Mouse (Mus musculus): Measurements from ENCODE around the gene Atp9a. TPM values are rescaled to one million over a fixed set of nuclear protein-coding genes. Genes with fewer than 3 reads are reported as not detected.
"Not testable (repeated sequence)": the region's sequence is repeated elsewhere in the genome, so short reads cannot be mapped to it uniquely, and the experiment has no call there.

Gene Atp9a
- total RNA-seq (2021), result 10 to 100 TPM; 56.8 to 57.7 TPM

DNA sequence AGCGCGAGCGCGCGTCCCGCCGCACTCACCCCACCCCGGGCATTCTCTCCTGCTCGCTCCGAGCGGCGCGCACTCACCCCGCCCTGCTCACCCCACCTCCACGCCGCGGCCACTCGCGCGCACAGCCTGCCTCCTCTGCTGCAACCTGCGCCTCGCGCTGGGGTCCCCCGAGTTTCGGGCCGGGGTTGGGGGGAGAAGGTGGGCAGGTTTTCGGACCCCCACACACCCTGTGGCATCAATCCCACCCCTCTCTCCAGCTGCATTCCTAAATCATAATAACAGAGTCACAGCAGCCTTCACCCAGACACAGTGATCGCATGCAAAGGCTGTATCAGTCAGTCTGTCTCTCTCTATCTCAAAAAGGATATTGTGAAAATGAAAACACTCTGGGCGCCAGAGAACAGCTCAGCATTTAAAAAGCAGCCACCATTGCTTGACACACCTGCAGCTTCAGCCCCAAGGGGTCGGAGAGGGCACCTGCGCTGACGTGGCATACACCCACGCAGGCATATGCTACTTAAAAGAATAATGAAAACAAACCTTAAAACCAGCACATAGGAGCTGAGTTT, at the start of gene Atp9a:
TSS of gene Atp9a (minus strand) at position 351 of the 569 bp plus-strand sequence.
- peak; percentile 67 for DNase-seq

DNA sequence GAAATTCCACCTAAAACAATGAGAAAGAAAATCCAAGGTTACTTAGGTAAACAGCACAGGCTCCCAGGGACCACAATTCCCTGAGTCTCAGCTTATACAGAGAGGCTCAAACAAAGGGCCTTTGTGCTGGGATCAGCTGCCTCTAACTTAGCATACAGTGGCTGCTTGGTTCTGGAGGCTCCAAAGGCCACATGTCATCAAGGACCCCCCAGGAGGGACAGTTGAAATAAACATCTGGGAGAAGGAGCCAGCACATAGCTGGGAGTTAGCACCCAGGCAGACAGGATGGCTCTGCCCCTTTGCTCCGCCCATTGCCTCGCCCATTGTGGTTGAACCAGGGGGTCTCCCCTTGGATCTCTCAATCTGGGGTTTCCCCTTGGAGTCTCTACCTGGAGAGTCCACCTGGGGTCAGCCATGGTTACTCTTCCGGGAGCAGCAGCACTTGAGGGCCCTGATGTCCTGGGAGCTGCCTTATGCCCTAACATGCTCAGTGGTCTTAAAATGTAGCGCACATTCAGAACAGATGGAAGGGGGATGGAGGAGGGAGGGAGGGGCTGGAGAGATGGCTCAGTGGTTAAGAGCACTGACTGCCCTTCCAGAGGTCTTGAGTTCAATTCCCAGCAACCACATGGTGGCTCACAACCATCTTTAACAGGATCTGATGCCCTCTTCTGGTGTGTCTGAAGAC, 49.0 kb upstream of the Atp9a start:
- DNase-seq, result no peak

DNA sequence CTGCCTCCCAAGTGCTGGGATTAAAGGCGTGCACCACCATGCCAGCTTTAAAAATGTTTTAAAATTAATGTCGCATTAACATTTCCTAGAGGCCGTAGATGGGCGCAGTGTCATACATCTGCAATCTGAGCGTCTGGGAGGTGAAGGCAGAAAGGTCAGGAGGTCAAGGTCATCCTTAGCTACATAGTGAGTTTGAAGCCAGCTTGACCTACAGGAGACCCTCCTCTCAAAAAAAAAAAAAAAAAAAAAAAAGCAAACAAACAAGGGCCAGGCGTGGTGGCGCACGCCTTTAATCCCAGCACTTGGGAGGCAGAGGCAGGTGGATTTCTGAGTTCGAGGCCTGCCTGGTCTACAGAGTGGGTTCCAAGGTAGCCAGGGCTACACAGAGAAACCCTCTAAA, 44.0 kb upstream of the Atp9a start:
- no peak for DNase-seq

DNA sequence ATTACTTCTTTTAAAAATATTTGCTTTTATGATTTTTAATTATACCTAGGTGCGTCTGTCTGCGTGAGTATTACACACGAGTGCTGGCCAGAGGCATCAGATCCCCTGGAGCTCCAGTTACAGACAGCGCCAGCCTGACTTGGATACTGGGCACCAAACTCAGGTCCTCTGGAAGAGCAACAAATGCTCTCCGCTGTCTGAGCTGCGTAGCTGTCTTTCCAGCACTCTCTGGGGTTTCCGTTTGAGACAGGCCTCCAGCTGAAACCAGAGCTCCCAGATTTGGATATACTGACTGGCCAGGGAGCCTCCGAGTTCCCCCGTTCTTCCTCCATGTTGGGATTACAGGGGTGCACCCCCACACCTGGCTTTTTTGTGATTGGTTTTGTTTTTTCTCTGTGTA, 38.4 kb upstream of the Atp9a start:
- DNase-seq, result no peak

DNA sequence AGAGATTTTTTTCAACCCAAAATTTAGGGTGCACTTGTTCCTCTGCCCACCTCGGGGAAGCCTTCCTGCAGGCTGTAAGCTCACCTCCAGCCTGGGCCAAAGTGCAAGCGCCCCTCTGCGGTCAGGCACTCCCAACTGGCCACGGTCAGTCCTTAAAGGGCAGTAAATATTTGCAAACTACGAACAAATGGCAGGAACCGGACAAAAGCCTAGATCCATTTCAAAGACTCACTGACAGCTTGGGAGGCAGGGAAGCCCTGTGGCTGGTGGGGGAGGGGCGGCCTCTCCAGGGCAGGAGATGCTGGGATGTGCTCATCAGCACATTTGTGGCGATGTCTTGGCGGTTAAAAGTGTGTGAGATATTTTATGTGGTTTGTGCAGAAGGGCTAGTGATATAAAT, 37.8 kb upstream of the Atp9a start:
- DNase-seq, result no peak

DNA sequence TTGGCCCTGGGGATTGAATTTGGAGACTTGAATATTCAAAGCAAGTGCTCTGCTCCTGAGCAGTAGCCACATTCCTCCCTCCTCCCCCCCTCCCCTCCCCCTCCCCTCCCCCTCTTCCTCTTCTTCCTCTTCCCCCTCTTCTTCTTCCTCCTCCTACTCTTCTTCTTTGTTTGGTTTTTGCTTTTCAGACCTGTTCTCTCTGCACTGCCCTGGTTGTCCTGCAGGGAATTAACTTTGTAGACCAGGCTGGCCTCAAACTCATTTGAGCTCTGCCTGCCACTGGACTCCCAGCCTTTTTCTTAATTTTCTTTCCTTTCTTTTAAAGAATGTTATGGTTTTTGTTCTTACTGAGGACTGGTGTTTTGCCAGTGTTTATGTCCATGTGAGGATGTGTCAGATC, 35.3 kb upstream of the Atp9a start:
- DNase-seq, result no peak

DNA sequence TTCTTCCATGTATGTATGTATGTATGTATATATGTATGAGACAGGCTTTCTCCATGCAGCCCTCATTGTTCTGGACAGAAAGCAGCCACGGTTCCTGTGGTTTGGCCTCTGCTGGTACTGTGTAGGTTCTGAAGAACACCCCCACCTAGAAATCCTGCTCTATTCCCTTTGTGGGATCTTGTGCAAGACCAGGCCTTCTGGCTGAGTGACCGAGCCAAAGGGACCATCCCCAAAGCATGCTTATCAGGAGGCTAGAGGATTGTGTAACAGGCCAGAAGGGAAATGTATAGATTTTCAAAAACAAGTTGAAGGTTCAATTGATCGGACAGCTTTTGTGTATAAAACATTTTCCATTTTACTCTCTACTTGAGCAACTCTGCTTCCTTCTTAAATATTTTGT, 34.0 kb upstream of the Atp9a start:
- no peak for DNase-seq

DNA sequence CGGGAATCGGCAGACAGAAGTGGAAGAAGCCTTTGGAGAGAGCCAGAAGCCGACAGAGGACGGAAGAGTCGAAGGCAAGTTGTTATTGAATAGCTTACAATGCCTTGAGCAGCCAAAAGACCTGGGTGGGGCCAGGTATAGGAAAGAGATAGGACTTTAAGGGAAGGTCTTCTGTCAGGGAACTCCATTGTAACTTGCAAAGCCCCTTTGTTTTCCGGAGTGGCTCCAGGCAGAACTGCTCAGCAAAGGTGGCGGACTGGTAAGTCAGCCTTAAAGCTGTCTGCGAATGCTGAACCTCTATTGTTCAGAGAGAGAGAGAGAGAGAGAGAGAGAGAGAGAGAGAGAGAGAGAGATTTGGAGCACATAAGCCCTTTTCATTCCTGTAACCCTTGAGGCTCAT, 27.1 kb upstream of the Atp9a start:
- DNase-seq, result no peak

DNA sequence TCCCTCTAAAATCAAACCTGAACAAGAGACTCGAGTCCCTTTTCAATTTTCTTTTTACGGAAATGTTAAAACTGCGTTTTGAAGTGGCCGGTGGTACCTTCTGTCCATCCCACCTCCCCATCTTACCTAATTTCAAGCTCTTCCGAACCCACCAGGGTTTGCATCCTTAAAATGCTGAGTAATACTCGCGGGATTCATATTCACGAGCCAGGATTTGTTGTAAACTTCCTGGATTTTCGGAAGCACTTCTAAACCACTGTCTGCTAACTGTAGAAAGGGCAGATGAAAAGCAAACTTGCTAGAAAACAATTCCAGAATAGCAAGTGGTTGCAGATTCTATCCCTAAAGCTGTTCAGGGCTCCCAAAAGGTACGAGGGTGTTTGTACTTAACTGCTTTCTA, 25.4 kb upstream of the Atp9a start, which contains the start of gene Sall4:
TSS of gene Sall4 (minus strand) at position 362 of the 400 bp plus-strand sequence.
- DNase-seq, result no peak

DNA sequence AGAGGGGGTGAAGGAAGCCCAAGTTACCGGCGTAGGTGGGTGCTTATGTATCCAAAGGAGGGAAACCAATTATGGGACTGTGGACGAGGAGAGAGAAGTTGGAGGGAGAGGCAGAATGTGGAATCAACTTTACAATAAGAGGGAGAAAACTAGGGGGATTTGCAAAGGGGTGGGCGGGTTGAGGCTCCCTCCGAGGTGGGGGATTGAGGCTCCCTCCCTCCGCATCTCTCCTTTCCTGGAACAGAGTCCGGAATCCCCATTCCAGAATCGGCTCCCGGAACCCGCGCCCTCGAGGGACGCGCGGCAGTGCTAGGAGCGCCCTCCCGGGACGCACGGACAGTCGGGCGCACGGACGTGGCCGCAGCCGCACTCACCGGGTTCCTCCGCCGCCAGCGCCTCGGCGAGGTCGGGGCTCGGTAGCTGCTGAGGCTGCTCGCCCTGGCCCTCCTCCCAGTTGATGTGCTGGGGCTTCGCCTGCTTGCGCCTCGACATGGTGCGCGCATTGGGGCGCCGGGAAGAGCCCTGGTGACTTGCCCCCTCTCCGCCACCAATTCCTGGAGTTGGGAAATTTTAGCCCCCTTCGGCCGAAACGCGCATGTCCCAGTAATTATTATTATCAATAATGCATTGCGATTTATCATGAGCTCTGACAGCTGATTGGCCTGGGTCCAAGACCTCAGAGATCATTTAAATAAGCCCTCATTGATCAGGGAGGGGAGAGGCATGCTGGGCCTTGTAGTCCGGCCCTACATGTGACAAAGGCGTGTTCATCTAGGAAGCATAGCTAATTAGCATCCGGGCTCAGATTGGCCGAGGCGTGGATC, 24.5 kb upstream of the Atp9a start:
- peak; percentile 54 for DNase-seq

DNA sequence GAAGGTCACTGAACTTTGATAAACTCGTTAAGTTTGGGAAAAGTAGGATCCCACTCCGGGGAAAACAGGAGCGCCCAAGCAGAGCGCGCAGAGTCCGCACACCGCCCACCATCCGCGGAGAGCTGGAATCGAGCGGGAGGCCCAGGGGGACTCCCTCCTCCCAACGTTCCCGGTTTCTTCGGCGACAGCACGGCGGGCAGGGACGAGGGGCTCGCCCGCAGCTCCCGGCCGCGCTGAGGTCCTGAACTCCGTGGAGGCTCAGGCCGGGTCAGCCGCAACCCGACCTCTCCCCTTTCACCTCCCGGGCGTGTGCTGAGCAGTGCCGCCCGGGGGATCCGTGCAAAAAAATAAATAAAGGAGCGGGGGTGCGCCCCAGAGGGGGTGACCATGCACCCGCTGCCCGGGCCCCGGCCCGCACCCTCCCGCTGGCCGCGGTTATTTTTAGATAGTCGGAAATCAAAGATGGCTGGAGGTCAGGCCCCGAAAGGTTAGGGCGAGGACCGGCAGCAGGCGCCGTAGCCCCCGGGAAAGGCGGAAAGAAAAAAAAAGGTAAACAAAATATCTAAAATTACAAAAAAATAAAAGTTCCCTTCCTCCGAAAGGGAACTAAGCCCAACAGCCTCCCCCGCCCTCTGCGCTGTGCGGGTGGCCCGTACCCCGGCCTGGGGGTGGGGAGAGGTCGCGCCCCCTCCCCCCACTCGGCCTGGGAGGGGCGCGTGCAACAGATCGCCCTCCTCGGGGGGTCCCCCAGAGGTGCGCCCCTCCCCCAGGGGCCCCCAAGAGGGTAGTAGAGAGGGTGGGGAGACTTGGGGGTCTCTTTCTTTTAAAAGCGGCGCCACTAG, 23.7 kb upstream of the Atp9a start:
- peak; percentile 31 for DNase-seq

DNA sequence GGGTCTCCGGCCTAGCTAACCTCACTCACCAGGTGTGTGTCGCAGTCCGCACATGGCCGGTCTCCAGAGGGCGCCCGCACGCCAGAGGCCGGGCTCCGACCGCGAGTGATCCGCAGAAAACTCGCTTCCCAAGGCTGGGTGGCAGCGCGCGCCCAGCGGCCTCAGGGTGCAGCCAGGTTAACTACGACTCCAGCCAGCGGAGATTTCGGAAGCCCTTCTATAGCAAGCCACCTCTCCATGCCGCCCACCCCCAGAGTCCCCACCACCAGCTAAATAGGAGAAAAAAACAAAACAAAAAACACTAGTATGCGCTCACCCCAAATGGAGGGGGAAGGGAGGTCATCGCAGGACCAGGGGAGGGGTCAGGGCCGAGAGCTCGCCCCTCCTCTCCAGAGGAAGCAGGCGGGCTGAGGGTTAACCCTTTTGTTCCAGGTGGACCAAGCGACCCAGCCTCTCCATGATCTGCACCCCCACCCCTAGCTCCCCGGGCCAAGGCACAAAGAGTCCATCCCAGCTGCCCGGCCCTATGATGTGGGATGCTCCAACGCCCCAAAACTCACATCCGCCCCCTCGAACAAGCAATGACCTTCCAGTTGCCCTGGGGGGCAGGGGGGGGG, 23.0 kb upstream of the Atp9a start:
- DNase-seq, result peak; percentile 77

DNA sequence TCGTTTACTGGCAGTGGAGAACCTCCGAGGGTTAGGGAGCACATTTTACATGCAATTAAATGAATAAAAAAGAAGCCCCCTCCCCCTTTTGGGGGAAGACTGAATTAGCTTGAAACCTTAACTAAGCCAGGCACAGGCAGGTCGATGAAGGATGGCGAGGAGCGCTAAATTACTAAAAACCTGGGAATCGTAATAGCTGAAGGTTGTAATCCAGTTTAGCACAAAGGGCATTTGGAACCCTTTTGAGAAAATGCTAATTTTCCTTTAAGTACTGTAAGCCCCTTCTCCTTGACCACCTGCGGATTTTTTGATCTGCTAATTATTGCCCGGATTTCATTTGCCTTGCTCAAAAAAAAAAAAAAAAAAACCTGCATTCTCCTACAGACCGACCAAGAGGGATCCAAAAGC, 22.3 kb upstream of the Atp9a start:
- no peak for DNase-seq

DNA sequence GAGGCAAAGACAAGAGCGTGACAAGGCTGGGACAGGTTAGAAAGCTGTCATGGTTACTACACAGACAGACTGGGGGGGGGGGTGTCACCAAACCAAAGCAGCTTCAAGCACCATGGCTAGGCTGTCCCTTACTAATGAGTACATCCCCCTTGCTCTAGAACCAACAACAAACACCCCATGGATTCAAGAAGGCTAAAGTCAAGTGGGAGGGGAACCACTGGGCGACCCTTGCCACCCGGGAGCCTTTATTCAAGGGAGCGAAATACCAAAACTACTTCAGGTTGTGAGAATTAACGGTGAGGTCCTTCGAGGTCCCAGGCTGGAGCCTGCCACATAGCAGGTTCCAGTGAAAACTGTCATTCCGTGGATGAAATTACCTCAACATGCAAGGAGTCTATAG, 21.6 kb upstream of the Atp9a start:
- no peak for DNase-seq

DNA sequence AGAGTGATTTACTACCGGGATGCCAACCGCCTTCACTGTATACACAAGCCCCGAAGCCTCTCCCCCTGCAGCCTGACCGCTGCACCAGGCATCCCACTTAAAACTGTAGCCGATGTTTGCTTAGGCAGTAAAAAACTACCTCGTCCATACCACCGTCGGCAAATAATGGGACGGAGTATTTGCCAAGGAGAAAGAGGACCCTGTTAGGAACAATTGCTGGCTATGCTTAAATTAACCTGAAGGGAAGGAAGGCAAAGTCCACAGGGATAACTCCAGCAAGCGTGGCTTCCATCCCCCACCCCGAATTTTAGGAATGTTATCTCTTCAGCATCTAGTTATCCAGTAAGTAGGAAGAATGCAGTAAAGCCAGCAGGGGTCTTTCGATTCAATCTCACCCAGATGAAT, 20.2 kb upstream of the Atp9a start:
- DNase-seq, result no peak

DNA sequence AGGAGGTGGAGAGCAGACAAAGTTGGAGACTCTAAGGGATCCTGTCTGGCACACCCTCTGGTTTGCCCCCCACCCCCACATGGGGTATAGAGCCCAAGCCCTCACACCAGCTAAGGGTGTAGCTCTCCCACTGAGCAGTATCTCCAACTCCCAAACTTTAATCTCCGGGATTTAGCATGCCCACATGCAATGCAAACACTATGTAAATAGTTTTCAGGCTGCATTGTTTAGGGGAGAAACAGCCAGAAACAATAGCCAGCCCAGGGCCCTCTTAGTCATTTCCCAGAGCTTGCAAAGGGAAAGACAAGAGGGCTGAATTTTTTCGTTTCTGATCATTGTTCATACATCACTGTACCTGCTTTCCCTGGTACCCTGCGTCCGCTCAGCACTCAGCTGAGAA, 19.7 kb upstream of the Atp9a start:
- DNase-seq, result no peak

DNA sequence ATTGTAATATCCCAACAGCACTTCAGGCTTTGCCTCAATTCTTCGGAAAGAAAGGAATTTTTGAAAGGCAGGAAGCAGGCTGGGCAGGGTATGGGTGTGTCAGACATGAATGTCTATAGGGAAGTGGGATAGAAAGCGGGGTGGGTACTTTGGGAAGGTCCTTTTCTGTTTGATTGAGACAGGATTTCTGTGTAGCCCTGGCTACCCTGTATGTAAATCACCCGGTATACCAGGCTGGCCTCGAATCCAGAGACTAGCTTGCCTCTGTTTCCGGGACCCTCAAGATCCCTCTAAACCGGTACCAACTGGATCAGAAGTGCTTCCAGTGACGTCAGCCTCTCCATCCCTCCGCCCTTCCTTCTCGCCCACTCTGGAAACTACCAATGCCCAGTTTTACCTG, 18.9 kb upstream of the Atp9a start:
- DNase-seq, result no peak

DNA sequence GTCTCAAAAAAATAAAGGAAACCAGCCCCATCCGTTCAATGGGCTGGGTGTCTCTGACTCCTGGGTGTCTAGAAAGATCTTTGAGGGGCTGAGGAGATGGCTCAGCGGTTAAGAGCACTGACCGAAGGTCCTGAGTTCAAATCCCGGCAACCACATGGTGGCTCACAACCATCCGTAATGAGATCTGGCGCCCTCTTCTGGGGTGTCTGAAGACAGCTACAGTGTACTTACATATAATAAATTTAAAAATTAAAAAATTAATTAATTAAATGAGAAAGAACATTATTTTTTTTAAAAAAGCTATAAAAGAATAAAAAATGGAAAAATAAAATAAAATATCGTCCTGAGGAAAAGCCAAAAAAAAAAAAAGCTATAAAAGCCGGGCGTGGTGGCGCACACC, 2.2 kb upstream of the Atp9a start:
- DNase-seq, result not testable (repeated sequence)

DNA sequence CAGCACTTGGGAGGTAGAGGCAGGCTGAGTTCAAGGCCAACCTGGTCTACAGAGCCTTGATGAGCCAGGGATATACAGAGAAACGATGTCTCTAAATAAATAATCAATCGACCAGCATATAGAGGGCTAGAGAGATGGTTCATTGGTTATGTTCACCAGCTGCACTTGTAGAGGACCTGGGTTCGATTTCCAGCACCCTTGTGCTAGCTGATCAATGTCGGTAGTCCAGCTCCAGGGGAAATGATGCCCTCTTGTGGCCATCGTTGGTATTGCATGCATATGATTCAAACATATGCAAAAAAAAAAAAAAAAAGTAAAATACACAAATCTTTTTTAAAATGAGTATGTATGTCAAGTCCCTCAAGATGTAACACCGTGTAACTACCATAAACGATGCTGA, 440 bp upstream of the Atp9a start:
- peak; percentile 71 for DNase-seq

DNA sequence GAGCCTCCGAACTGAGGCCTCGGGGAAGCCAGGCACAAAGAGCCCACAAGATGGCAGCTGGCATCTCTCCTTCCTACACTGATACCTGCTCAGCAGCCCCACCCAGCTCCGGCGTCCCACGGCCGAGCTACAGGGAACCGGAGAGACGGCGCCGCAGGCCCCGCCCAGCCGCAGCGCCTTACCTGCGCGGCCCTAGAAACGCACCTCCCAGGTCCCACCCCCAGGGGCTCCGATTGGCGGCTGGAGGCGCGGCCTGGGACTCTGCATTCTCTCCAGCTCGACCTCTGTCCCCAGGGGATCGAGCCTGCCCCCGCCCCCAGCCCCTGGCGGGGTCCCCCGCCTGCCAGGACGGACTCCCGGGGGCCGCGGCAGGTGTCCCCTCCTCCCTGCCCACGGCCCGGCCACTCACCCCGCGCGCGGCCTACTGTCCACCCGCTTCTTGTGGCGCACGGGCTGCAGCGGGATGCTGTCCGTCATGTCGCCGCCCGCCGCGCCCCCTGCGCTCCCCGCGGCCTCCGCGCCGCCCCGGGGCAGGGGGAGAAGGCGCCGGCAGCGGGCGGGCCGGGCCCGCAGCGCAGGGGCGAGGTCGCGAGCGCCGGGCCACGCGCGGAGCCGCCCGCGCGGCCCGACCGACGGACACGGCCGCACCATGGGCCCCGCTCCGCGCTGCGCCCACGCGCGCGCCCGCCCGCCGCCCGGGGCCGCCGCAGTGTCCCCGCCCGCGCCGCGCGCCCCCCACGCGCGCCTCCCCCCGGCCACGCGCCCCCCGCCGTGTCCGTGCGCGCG, 743 bp downstream of the Atp9a start:
- DNase-seq, result peak; percentile 70

DNA sequence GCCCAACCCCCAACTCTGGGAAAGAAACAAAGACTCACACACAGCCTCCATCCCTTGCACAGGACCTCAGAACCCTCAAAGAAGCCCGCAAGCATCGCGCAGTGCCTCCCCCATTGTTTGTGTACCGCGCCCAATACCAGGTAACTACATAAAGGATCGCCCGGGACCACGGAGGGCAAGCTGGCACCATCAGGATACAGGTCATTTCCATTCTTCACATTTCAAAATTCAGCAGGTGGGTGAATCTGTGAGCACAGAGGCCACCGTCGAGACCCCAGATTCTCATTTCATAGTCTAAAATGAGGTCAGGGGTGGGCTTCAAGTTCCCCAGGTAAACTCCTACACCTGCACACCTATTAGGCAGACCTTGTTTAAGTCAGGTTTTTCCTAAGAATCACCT, 1.7 kb downstream of the Atp9a start:
- no peak for DNase-seq

Data from heart, postnatal 4 days (tissue).